Mouse (Mus musculus): ENCODE measurements around the gene Hmmr.

GRCm38 (mm10) chr11:40741605-40742262 is 8.5 kb upstream of the Hmmr start:
- TF ChIP-seq EP300 (IDR thresholded peaks at IDR 0.05; ENCODE audit: low read depth) (no peak), CTCF (IDR thresholded peaks at IDR 0.05; ENCODE audit: low read depth) (no peak)

All from liver, postnatal 0 days (tissue).